Mouse (Mus musculus): ENCODE results near the gene Nhsl2.

DNA sequence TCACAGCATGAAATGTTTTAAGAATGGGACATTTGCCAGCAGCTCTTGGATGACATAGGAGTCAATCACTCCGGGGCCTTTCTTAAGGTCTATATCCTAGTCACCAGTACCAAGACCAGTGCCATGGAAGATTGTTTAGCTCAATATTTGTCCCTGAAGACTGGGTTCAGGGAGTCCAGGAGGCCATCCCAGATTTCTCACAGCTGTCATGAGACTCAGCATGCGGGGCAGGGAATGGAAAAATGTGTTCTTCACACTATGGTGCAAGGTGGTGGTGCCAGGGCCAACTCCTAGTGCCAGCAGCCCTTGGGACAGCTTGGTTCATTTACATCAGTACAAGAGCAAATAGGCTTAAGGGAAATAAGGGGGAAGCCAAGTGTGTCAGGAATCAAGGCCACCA lies 131.4 kb downstream of the Nhsl2 start:
- TF ChIP-seq CTCF (IDR thresholded peaks at IDR 0.05; ENCODE audit: borderline replicate concordance, insufficient read depth, low read depth, low read length) (no peak), POLR2A (IDR thresholded peaks at IDR 0.05; ENCODE audit: borderline replicate concordance, insufficient read depth, low read length) (no peak)

All from cerebellum, adult 2 months (tissue).